Mouse (Mus musculus) heart, embryonic 11.5 days (tissue): Measurements from ENCODE around the gene Fgd2. TPM values are rescaled to one million over a fixed set of nuclear protein-coding genes. Genes with fewer than 3 reads are reported as not detected.

Experiments used
- ATAC-seq: fragments of 200-750 bp; cut with Nextera tagmentation; replicated peaks from 2 replicates; pipeline ENCODE4 v1.8.0; 2017; ENCODE audit warnings: moderate library complexity; ENCODE audit not compliant: insufficient number of reproducible peaks, low FRiP score, low TSS enrichment
- H3K27ac ChIP-seq: fragments of 300-500 bp; sonication (generic); 2 replicates; pipeline ENCODE4 v1.5.1; 2014; ENCODE audit warnings: mild to moderate bottlenecking, low read depth, low read length
- H3K27me3 ChIP-seq: fragments of 300-500 bp; sonication (generic); 2 replicates; pipeline ENCODE4 v1.6.1; 2014; ENCODE audit warnings: mild to moderate bottlenecking, low read length, mixed read lengths; ENCODE audit not compliant: control insufficient read depth, insufficient read depth
- H3K36me3 ChIP-seq: fragments of 300-500 bp; sonication (generic); 2 replicates; pipeline ENCODE4 v1.6.1; 2014; ENCODE audit warnings: mild to moderate bottlenecking, low read length, moderate library complexity, mixed read lengths; ENCODE audit not compliant: control insufficient read depth, insufficient read depth
- H3K4me1 ChIP-seq: fragments of 300-500 bp; sonication (generic); 2 replicates; pipeline ENCODE4 v1.6.1; 2014; ENCODE audit warnings: low read length; ENCODE audit not compliant: control insufficient read depth, insufficient read depth
- H3K4me2 ChIP-seq: fragments of 300-500 bp; sonication (generic); 2 replicates; pipeline ENCODE4 v1.6.1; 2014; ENCODE audit warnings: mild to moderate bottlenecking, moderate library complexity
- H3K4me3 ChIP-seq: fragments of 300-500 bp; sonication (generic); 2 replicates; pipeline ENCODE4 v1.5.1; 2014; ENCODE audit warnings: low read depth, low read length
- H3K9ac ChIP-seq: fragments of 300-500 bp; sonication (generic); 2 replicates; pipeline ENCODE4 v1.6.1; 2014; ENCODE audit warnings: mild to moderate bottlenecking, low read depth, low read length, moderate library complexity
- H3K9me3 ChIP-seq: fragments of 300-500 bp; sonication (generic); replicated peaks from 2 replicates; pipeline ENCODE4 v1.6.1; 2016; ENCODE audit warnings: low read length; ENCODE audit not compliant: control insufficient read depth
- WGBS: fragments of 180-500 bp; shearing (Covaris S2); extraction: QIAGEN DNeasy Blood & Tissue Kit; methylation state at CpG from one replicate; pipeline ENCODE4 v1.1.7; 2014; ENCODE audit not compliant: insufficient replicate concordance; 5-methylcytosine and 5-hydroxymethylcytosine counted together
- polyA plus RNA-seq: library from polyadenylated mRNA; unstranded; fragments of >200 nt; fragmentation: Nextera tagmentation; extraction: Ambion mirVana; gene quantifications from 2 replicates; pipeline ENCODE4 v1.2.1, GENCODE M21; 2014

Gene Fgd2
- polyA plus RNA-seq, 1 experiment from 2014 or later, result 2.3 TPM

- peaks cover 38% of the 10 kb centered on the region for H3K4me1 ChIP-seq
- peak overlapping the region; percentile 68 for H3K9ac ChIP-seq
- H3K9me3 ChIP-seq, result no peaks in the 10 kb centered on the region
- peaks cover 24% of the 10 kb centered on the region for H3K36me3 ChIP-seq
- H3K27me3 ChIP-seq, result no peaks in the 10 kb centered on the region
- 15% methylated on average over 9 of the region's 9 CpGs for WGBS
- ATAC-seq, result peak; percentile 43; the same call in 1 of the 2 replicates
- peak overlapping the region; percentile 94 for H3K27ac ChIP-seq
- H3K4me2 ChIP-seq, result peak overlapping the region; percentile 49
- H3K4me3 ChIP-seq, result 0 out of 2 replicates have a peak overlapping the region, but pooled peaks have one; percentile 8
Observed at GRCm38 (mm10) chr17:29341591-29342003, 19.1 kb upstream of the Fgd2 start.

GRCm38 (mm10) chr17:29342010-29342910, 18.5 kb upstream of the Fgd2 start:
- WGBS, result 21% methylated on average over 13 of the region's 13 CpGs
- peak overlapping the region; percentile 68 for H3K9ac ChIP-seq
- peak; percentile 74; the same call in 1 of the 2 replicates for ATAC-seq
- H3K27ac ChIP-seq, result peak overlapping the region; percentile 94
- H3K36me3 ChIP-seq, result peaks cover 23% of the 10 kb centered on the region
- no peaks in the 10 kb centered on the region for H3K9me3 ChIP-seq
- H3K4me2 ChIP-seq, result peak overlapping the region; percentile 49
- H3K4me3 ChIP-seq, result 0 out of 2 replicates have a peak overlapping the region, but pooled peaks have one; percentile 8
- no peaks in the 10 kb centered on the region for H3K27me3 ChIP-seq
- peaks cover 38% of the 10 kb centered on the region for H3K4me1 ChIP-seq

GRCm38 (mm10) chr17:29343241-29343640, 17.5 kb upstream of the Fgd2 start:
- H3K9ac ChIP-seq, result no peak overlapping the region
- no peaks in the 10 kb centered on the region for H3K27me3 ChIP-seq
- H3K4me2 ChIP-seq, result no peak overlapping the region
- H3K27ac ChIP-seq, result 0 out of 2 replicates have a peak overlapping the region, but pooled peaks have one; percentile 94
- H3K9me3 ChIP-seq, result no peaks in the 10 kb centered on the region
- H3K4me3 ChIP-seq, result no peak overlapping the region
- ATAC-seq, result no peak
- peaks cover 17% of the 10 kb centered on the region for H3K36me3 ChIP-seq
- 87% methylated on average over 5 of the region's 5 CpGs for WGBS
- peaks cover 41% of the 10 kb centered on the region for H3K4me1 ChIP-seq

GRCm38 (mm10) chr17:29345272-29345671, 15.4 kb upstream of the Fgd2 start:
- no peaks in the 10 kb centered on the region for H3K27me3 ChIP-seq
- H3K4me1 ChIP-seq, result peaks cover 41% of the 10 kb centered on the region
- peaks cover 4% of the 10 kb centered on the region; the same call in 1 of the 2 replicates for H3K36me3 ChIP-seq
- H3K4me3 ChIP-seq, result no peak overlapping the region; the same call in 1 of the 2 replicates
- no peak for ATAC-seq
- H3K27ac ChIP-seq, result no peak overlapping the region
- no peaks in the 10 kb centered on the region for H3K9me3 ChIP-seq
- H3K4me2 ChIP-seq, result no peak overlapping the region
- WGBS, result 83% methylated on average over 12 of the region's 12 CpGs
- no peak overlapping the region for H3K9ac ChIP-seq

GRCm38 (mm10) chr17:29346496-29347125, 14.1 kb upstream of the Fgd2 start:
- H3K4me2 ChIP-seq, result peak overlapping the region; percentile 82
- H3K36me3 ChIP-seq, result peaks cover 3% of the 10 kb centered on the region; the same call in 1 of the 2 replicates
- H3K9me3 ChIP-seq, result no peaks in the 10 kb centered on the region
- peaks cover 30% of the 10 kb centered on the region for H3K4me1 ChIP-seq
- H3K27ac ChIP-seq, result peak overlapping the region; percentile 75
- peak overlapping the region; percentile 87 for H3K4me3 ChIP-seq
- H3K9ac ChIP-seq, result peak overlapping the region; percentile 83
- H3K27me3 ChIP-seq, result no peaks in the 10 kb centered on the region
- no peak for ATAC-seq
- 2% methylated on average over 11 of the region's 11 CpGs for WGBS

- H3K4me1 ChIP-seq, result peaks cover 24% of the 10 kb centered on the region
- WGBS, result under 1% methylated on average over 43 of the region's 45 CpGs
- peaks cover 3% of the 10 kb centered on the region; the same call in 1 of the 2 replicates for H3K36me3 ChIP-seq
- peak; percentile 8; the same call in 1 of the 2 replicates for ATAC-seq
- H3K27ac ChIP-seq, result peak overlapping the region; percentile 75
- H3K4me2 ChIP-seq, result peak overlapping the region; percentile 82
- H3K27me3 ChIP-seq, result no peaks in the 10 kb centered on the region
- peak overlapping the region; percentile 83 for H3K9ac ChIP-seq
- H3K9me3 ChIP-seq, result no peaks in the 10 kb centered on the region
- H3K4me3 ChIP-seq, result peak overlapping the region; percentile 87
Observed at GRCm38 (mm10) chr17:29347126-29347644, 13.5 kb upstream of the Fgd2 start.

- ATAC-seq, result peak; percentile 94
- Histone ChIP-seq H3K9me3 (no peaks in the 10 kb centered on the region), H3K4me3 (peak within 1 kb of the TSS; percentile 87), H3K36me3 (peaks cover 3% of the 10 kb centered on the region; the same call in 1 of the 2 replicates), H3K4me2 (peak within 1 kb of the TSS; percentile 82), H3K27me3 (no peaks in the 10 kb centered on the region), H3K27ac (peak within 1 kb of the TSS; percentile 75), H3K9ac (peak within 1 kb of the TSS; percentile 83), H3K4me1 (peaks cover 19% of the 10 kb centered on the region)
- WGBS, result 1% methylated on average over 41 of the region's 53 CpGs
Observed at GRCm38 (mm10) chr17:29347645-29348256, 13.0 kb upstream of the Fgd2 start, which contains the start of gene Mtch1. TSS of gene Mtch1 (minus strand) at chr17:29347934.

GRCm38 (mm10) chr17:29348996-29349395, 11.7 kb upstream of the Fgd2 start:
- Histone ChIP-seq H3K9ac (no peak overlapping the region), H3K9me3 (no peaks in the 10 kb centered on the region), H3K27me3 (no peaks in the 10 kb centered on the region), H3K4me1 (peaks cover 14% of the 10 kb centered on the region), H3K27ac (no peak overlapping the region), H3K4me3 (no peak overlapping the region), H3K4me2 (no peak overlapping the region), H3K36me3 (peaks cover 3% of the 10 kb centered on the region; the same call in 1 of the 2 replicates)
- no peak for ATAC-seq
- WGBS, result 72% methylated on average over 2 of the region's 2 CpGs
